ENCODE assay signal across 11 mouse cellular contexts in genomic region chr10:26995987-26996386, GRCm38 (mm10).
DNase-seq lines count a peak whose midpoint lies in the region; ATAC-seq and TF ChIP-seq lines count a peak whose summit lies in the region.
"Had no signal": no experiment of that assay in that cellular context is flagged by ENCODE, and none has a peak within 500 bp of the region (broad histone marks: within the 10 kb centered on the region; RNA-seq: fewer than 3 reads in every experiment).

No protein-coding gene starts in this region.

- WGBS in lung, postnatal 0 days = 44% methylated on average over 6 of the region's 6 CpGs
- WGBS in stomach, embryonic 16.5 days = 63% methylated on average over 6 of the region's 6 CpGs

- peak; percentile 49 for DNase-seq in lung, postnatal 0 days (ENCODE audit: low spot score)
- DNase-seq in lung, postnatal 10 days = no peak
- DNase-seq in Muller cell, postnatal 12 days (ENCODE audit: inconsistent ontology term) = peak; percentile 74
- no peak for DNase-seq in spleen, postnatal 10 days (ENCODE audit: low spot score in 2 of 2)
- no peak for DNase-seq in c-Kit-positive CD71-positive TER-119-positive erythroid progenitor cells, embryonic 14.5 days (ENCODE audit: low spot score)
- DNase-seq: thymus, adult 18-20 months had no signal

- no peaks in the 10 kb centered on the region for H3K36me3 ChIP-seq in lung, postnatal 0 days (ENCODE audit: insufficient read depth, low read length)
- H3K36me3 ChIP-seq in stomach, embryonic 16.5 days (ENCODE audit: control insufficient read depth, insufficient read depth, low read length) = no peaks in the 10 kb centered on the region
- H3K36me3 ChIP-seq: hindbrain, embryonic 10.5 days; neural tube, embryonic 13.5 days had no signal

- TF ChIP-seq EP300 in lung, postnatal 0 days (IDR thresholded peaks at IDR 0.05) = 0 out of 2 replicates have a peak, but pooled peaks have one; percentile 7

- ATAC-seq in lung, postnatal 0 days = no peak
- ATAC-seq in hematopoietic stem cell, adult 5-6 weeks (replicated peaks in 1 of 2; ENCODE audit: insufficient read depth in 1 of 2, low FRiP score in 2 of 2, low TSS enrichment in 1 of 2, low read depth in 1 of 2, poor library complexity in 2 of 2, severe bottlenecking in 2 of 2) = peak; percentile 54 to 71
- 0 out of 2 replicates have a peak, but pooled peaks have one; percentile 5 for ATAC-seq in stomach, embryonic 16.5 days (ENCODE audit: insufficient read depth, low FRiP score)

- no peak overlapping the region for H3K4me3 ChIP-seq in lung, postnatal 0 days (ENCODE audit: low read depth, low read length)
- no peak overlapping the region for H3K4me3 ChIP-seq in stomach, embryonic 16.5 days (replicated peaks; ENCODE audit: low read length)
- H3K4me3 ChIP-seq: hindbrain, embryonic 10.5 days; layer of hippocampus, adult 2 months; neural tube, embryonic 13.5 days had no signal

- H3K4me2 ChIP-seq in lung, postnatal 0 days (replicated peaks; ENCODE audit: low read depth, low read length) = no peak overlapping the region
- no peak overlapping the region for H3K4me2 ChIP-seq in stomach, embryonic 16.5 days (ENCODE audit: low read depth, low read length)
- H3K4me2 ChIP-seq: neural tube, embryonic 13.5 days had no signal

- H3K27me3 ChIP-seq in lung, postnatal 0 days (replicated peaks; ENCODE audit: insufficient read depth, low read length) = no peaks in the 10 kb centered on the region
- no peaks in the 10 kb centered on the region for H3K27me3 ChIP-seq in stomach, embryonic 16.5 days (ENCODE audit: control insufficient read depth, insufficient read depth, low read length)
- H3K27me3 ChIP-seq: neural tube, embryonic 13.5 days had no signal

- no peak overlapping the region for H3K27ac ChIP-seq in lung, postnatal 0 days (ENCODE audit: low read length)
- no peak overlapping the region for H3K27ac ChIP-seq in stomach, embryonic 16.5 days (ENCODE audit: low read length)
- H3K27ac ChIP-seq: hindbrain, embryonic 10.5 days; layer of hippocampus, adult 2 months; neural tube, embryonic 13.5 days had no signal

- TF ChIP-seq CTCF in lung, postnatal 0 days (IDR thresholded peaks at IDR 0.05) = no peak

- no peaks in the 10 kb centered on the region for H3K9me3 ChIP-seq in lung, postnatal 0 days (ENCODE audit: low read length)
- H3K9me3 ChIP-seq in stomach, embryonic 16.5 days (replicated peaks; ENCODE audit: control insufficient read depth, low read length) = no peaks in the 10 kb centered on the region
- H3K9me3 ChIP-seq: hindbrain, embryonic 10.5 days; neural tube, embryonic 13.5 days had no signal

- no peaks in the 10 kb centered on the region; the same call in 1 of the 2 replicates for H3K4me1 ChIP-seq in lung, postnatal 0 days (ENCODE audit: insufficient read depth, low read depth, low read length)
- no peaks in the 10 kb centered on the region for H3K4me1 ChIP-seq in stomach, embryonic 16.5 days (ENCODE audit: control insufficient read depth, insufficient read depth, low read length)
- H3K4me1 ChIP-seq: hindbrain, embryonic 10.5 days; neural tube, embryonic 13.5 days had no signal

- no peak overlapping the region for H3K9ac ChIP-seq in lung, postnatal 0 days (replicated peaks; ENCODE audit: low read depth)
- H3K9ac ChIP-seq in stomach, embryonic 16.5 days (ENCODE audit: low read length) = no peak overlapping the region
- H3K9ac ChIP-seq: neural tube, embryonic 13.5 days had no signal

Comparison
In these comparisons a context has a peak if more than half of its experiments do, and no peak if none do; other contexts are left out.
1. DNase-seq: peak in lung, postnatal 0 days (single experiment) and Muller cell, postnatal 12 days (single experiment); none in lung, postnatal 10 days (single experiment), spleen, postnatal 10 days (0 of 2) and c-Kit-positive CD71-positive TER-119-positive erythroid progenitor cells, embryonic 14.5 days (single experiment).